Mouse (Mus musculus): ENCODE measurements around the gene Osbpl7. TPM values are rescaled to one million over a fixed set of nuclear protein-coding genes. Genes with fewer than 3 reads are reported as not detected.

The Osbpl7 gene
- polyA plus RNA-seq, 1 experiment from 2014 or later, result 6.7 TPM

GRCm38 (mm10) chr11:97032499-97032898 lies 17.9 kb upstream of the Osbpl7 start:
- H3K9ac ChIP-seq (ENCODE audit: low read length), result no peak overlapping the region
- 97% methylated on average over 4 of the region's 4 CpGs for WGBS

GRCm38 (mm10) chr11:97033781-97034180 lies 16.6 kb upstream of the Osbpl7 start:
- H3K9me3 ChIP-seq (replicated peaks; ENCODE audit: control insufficient read depth, low read length), result no peaks in the 10 kb centered on the region
- no peak overlapping the region for H3K4me2 ChIP-seq (ENCODE audit: low read length)
- H3K9ac ChIP-seq (ENCODE audit: low read length), result no peak overlapping the region
- no peak overlapping the region for H3K4me3 ChIP-seq (ENCODE audit: low read depth, low read length)
- ATAC-seq, result no peak
- H3K4me1 ChIP-seq (ENCODE audit: control insufficient read depth, insufficient read depth, low read length), result peaks cover 7% of the 10 kb centered on the region
- WGBS, result 90% methylated on average over 4 of the region's 4 CpGs
- H3K27me3 ChIP-seq (replicated peaks; ENCODE audit: control insufficient read depth, insufficient read depth, low read length), result no peaks in the 10 kb centered on the region
- H3K27ac ChIP-seq (ENCODE audit: low read depth, low read length), result no peak overlapping the region
- no peak for DNase-seq (ENCODE audit: low spot score)
- no peaks in the 10 kb centered on the region for H3K36me3 ChIP-seq (ENCODE audit: control insufficient read depth, insufficient read depth, low read length)

More at GRCm38 (mm10) chr11:97032499-97032898, 17.9 kb upstream of the Osbpl7 start:
- no peak overlapping the region for H3K4me3 ChIP-seq (ENCODE audit: low read depth, low read length)
- no peaks in the 10 kb centered on the region for H3K36me3 ChIP-seq (ENCODE audit: control insufficient read depth, insufficient read depth, low read length)
- H3K27me3 ChIP-seq (replicated peaks; ENCODE audit: control insufficient read depth, insufficient read depth, low read length), result no peaks in the 10 kb centered on the region
- DNase-seq (ENCODE audit: low spot score), result no peak
- no peak overlapping the region for H3K4me2 ChIP-seq (ENCODE audit: low read length)
- H3K27ac ChIP-seq (ENCODE audit: low read depth, low read length), result no peak overlapping the region
- ATAC-seq, result no peak
- peaks cover 7% of the 10 kb centered on the region for H3K4me1 ChIP-seq (ENCODE audit: control insufficient read depth, insufficient read depth, low read length)
- no peaks in the 10 kb centered on the region for H3K9me3 ChIP-seq (replicated peaks; ENCODE audit: control insufficient read depth, low read length)

GRCm38 (mm10) chr11:97036141-97036540 lies 14.3 kb upstream of the Osbpl7 start:
- Histone ChIP-seq H3K9ac (ENCODE audit: low read length) (no peak overlapping the region), H3K4me2 (ENCODE audit: low read length) (no peak overlapping the region), H3K36me3 (ENCODE audit: control insufficient read depth, insufficient read depth, low read length) (no peaks in the 10 kb centered on the region), H3K27me3 (replicated peaks; ENCODE audit: control insufficient read depth, insufficient read depth, low read length) (no peaks in the 10 kb centered on the region), H3K4me3 (ENCODE audit: low read depth, low read length) (no peak overlapping the region), H3K9me3 (replicated peaks; ENCODE audit: control insufficient read depth, low read length) (no peaks in the 10 kb centered on the region), H3K27ac (ENCODE audit: low read depth, low read length) (no peak overlapping the region), H3K4me1 (ENCODE audit: control insufficient read depth, insufficient read depth, low read length) (no peaks in the 10 kb centered on the region)
- WGBS, result 81% methylated on average over 5 of the region's 5 CpGs
- DNase-seq (ENCODE audit: low spot score) (no peak), ATAC-seq (no peak)

GRCm38 (mm10) chr11:97038881-97039280 lies 11.5 kb upstream of the Osbpl7 start:
- H3K9me3 ChIP-seq (replicated peaks; ENCODE audit: control insufficient read depth, low read length), result no peaks in the 10 kb centered on the region
- H3K9ac ChIP-seq (ENCODE audit: low read length), result no peak overlapping the region
- 71% methylated on average over 7 of the region's 7 CpGs for WGBS
- H3K4me2 ChIP-seq (ENCODE audit: low read length), result no peak overlapping the region
- no peak for ATAC-seq
- no peak for DNase-seq (ENCODE audit: low spot score)
- no peaks in the 10 kb centered on the region for H3K36me3 ChIP-seq (ENCODE audit: control insufficient read depth, insufficient read depth, low read length)
- H3K4me3 ChIP-seq (ENCODE audit: low read depth, low read length), result no peak overlapping the region
- no peaks in the 10 kb centered on the region for H3K27me3 ChIP-seq (replicated peaks; ENCODE audit: control insufficient read depth, insufficient read depth, low read length)
- H3K27ac ChIP-seq (ENCODE audit: low read depth, low read length), result no peak overlapping the region
- H3K4me1 ChIP-seq (ENCODE audit: control insufficient read depth, insufficient read depth, low read length), result peaks cover 8% of the 10 kb centered on the region; the same call in 1 of the 2 replicates

GRCm38 (mm10) chr11:97040301-97041021 lies 10.0 kb upstream of the Osbpl7 start:
- H3K27me3 ChIP-seq (replicated peaks; ENCODE audit: control insufficient read depth, insufficient read depth, low read length), result no peaks in the 10 kb centered on the region
- no peak overlapping the region for H3K27ac ChIP-seq (ENCODE audit: low read depth, low read length)
- peak overlapping the region; percentile 62 for H3K9ac ChIP-seq (ENCODE audit: low read length)
- H3K4me3 ChIP-seq (ENCODE audit: low read depth, low read length), result peak overlapping the region; percentile 63
- no peaks in the 10 kb centered on the region for H3K9me3 ChIP-seq (replicated peaks; ENCODE audit: control insufficient read depth, low read length)
- H3K36me3 ChIP-seq (ENCODE audit: control insufficient read depth, insufficient read depth, low read length), result no peaks in the 10 kb centered on the region
- H3K4me1 ChIP-seq (ENCODE audit: control insufficient read depth, insufficient read depth, low read length), result peaks cover 8% of the 10 kb centered on the region; the same call in 1 of the 2 replicates
- 48% methylated on average over 12 of the region's 12 CpGs for WGBS
- ATAC-seq, result no peak
- DNase-seq (ENCODE audit: low spot score), result no peak
- H3K4me2 ChIP-seq (ENCODE audit: low read length), result peak overlapping the region; percentile 80

GRCm38 (mm10) chr11:97041022-97041899 lies 9.2 kb upstream of the Osbpl7 start, which contains the start of the genes Lrrc46 and Mrpl10:
Gene Lrrc46, minus strand, starts transcription at chr11:97041407.
Gene Mrpl10, plus strand, starts transcription at chr11:97041560.
- peak within 1 kb of the TSS; percentile 44; the same call in 1 of the 2 replicates for H3K27ac ChIP-seq (ENCODE audit: low read depth, low read length)
- H3K36me3 ChIP-seq (ENCODE audit: control insufficient read depth, insufficient read depth, low read length), result no peaks in the 10 kb centered on the region
- ATAC-seq (peak; percentile 93), DNase-seq (ENCODE audit: low spot score) (peak; percentile 98)
- H3K9me3 ChIP-seq (replicated peaks; ENCODE audit: control insufficient read depth, low read length), result no peaks in the 10 kb centered on the region
- under 1% methylated on average over 48 of the region's 48 CpGs for WGBS
- H3K4me3 ChIP-seq (ENCODE audit: low read depth, low read length), result peak within 1 kb of the TSS; percentile 63
- peak within 1 kb of the TSS; percentile 80 for H3K9ac ChIP-seq (ENCODE audit: low read length)
- H3K27me3 ChIP-seq (replicated peaks; ENCODE audit: control insufficient read depth, insufficient read depth, low read length), result no peaks in the 10 kb centered on the region
- H3K4me1 ChIP-seq (ENCODE audit: control insufficient read depth, insufficient read depth, low read length), result peaks cover 8% of the 10 kb centered on the region; the same call in 1 of the 2 replicates
- peak within 1 kb of the TSS; percentile 80 for H3K4me2 ChIP-seq (ENCODE audit: low read length)

- H3K9me3 ChIP-seq (replicated peaks; ENCODE audit: control insufficient read depth, low read length), result no peaks in the 10 kb centered on the region
- H3K9ac ChIP-seq (ENCODE audit: low read length), result no peak overlapping the region
- H3K4me1 ChIP-seq (ENCODE audit: control insufficient read depth, insufficient read depth, low read length), result peaks cover 8% of the 10 kb centered on the region; the same call in 1 of the 2 replicates
- DNase-seq (ENCODE audit: low spot score), result no peak
- no peak for ATAC-seq
- H3K27me3 ChIP-seq (replicated peaks; ENCODE audit: control insufficient read depth, insufficient read depth, low read length), result no peaks in the 10 kb centered on the region
- H3K4me3 ChIP-seq (ENCODE audit: low read depth, low read length), result no peak overlapping the region
- peaks cover 16% of the 10 kb centered on the region for H3K36me3 ChIP-seq (ENCODE audit: control insufficient read depth, insufficient read depth, low read length)
- no peak overlapping the region for H3K4me2 ChIP-seq (ENCODE audit: low read length)
- WGBS, result 95% methylated on average over 8 of the region's 8 CpGs
- H3K27ac ChIP-seq (ENCODE audit: low read depth, low read length), result no peak overlapping the region
These were observed 5.5 kb upstream of the Osbpl7 start for GRCm38 (mm10) chr11:97044902-97045301.

- Histone ChIP-seq H3K9ac (ENCODE audit: low read length) (no peak overlapping the region), H3K27me3 (replicated peaks; ENCODE audit: control insufficient read depth, insufficient read depth, low read length) (no peaks in the 10 kb centered on the region), H3K4me1 (ENCODE audit: control insufficient read depth, insufficient read depth, low read length) (peaks cover 11% of the 10 kb centered on the region; the same call in 1 of the 2 replicates), H3K9me3 (replicated peaks; ENCODE audit: control insufficient read depth, low read length) (no peaks in the 10 kb centered on the region), H3K4me2 (ENCODE audit: low read length) (no peak overlapping the region), H3K36me3 (ENCODE audit: control insufficient read depth, insufficient read depth, low read length) (peaks cover 16% of the 10 kb centered on the region), H3K4me3 (ENCODE audit: low read depth, low read length) (no peak overlapping the region), H3K27ac (ENCODE audit: low read depth, low read length) (no peak overlapping the region)
- WGBS, result 81% methylated on average over 7 of the region's 7 CpGs
- DNase-seq (ENCODE audit: low spot score) (no peak), ATAC-seq (no peak)
These were observed 4.6 kb upstream of the Osbpl7 start for GRCm38 (mm10) chr11:97045861-97046260.
